Mouse (Mus musculus): ENCODE measurements around the gene Bbs10.

GRCm38 (mm10) chr10:111301041-111301440 is 2.6 kb downstream of the Bbs10 start:
- TF ChIP-seq CTCF (IDR thresholded peaks at IDR 0.05; ENCODE audit: control insufficient read depth, insufficient read depth, insufficient replicate concordance, low read depth, low read length) (no peak), POLR2A (IDR thresholded peaks at IDR 0.05; ENCODE audit: control insufficient read depth, low read depth, low read length) (no peak)
